Mouse (Mus musculus) ovary, postnatal 36 days (tissue): ENCODE measurements around the gene Mex3a.
A peak's percentile ranks its signal among the peaks of the same experiment; 100 is the strongest.

ENCODE experiments used
- DNase-seq: peaks from one replicate; pipeline ENCODE4 v3.0.0; 2022; ENCODE audit warnings: low spot score, mixed read lengths

Gene Mex3a

GRCm38 (mm10) chr3:88546674-88547418 is 14.7 kb downstream of the Mex3a start:
- DNase-seq = no peak

- DNase-seq = no peak
These were observed 16.2 kb downstream of the Mex3a start, which contains the start of gene Rab25 for GRCm38 (mm10) chr3:88548180-88548917. Gene Rab25, minus strand, starts transcription at chr3:88548300.

- DNase-seq = no peak
These were observed 19.4 kb downstream of the Mex3a start for GRCm38 (mm10) chr3:88551586-88551985.

- no peak for DNase-seq
These were observed 20.0 kb downstream of the Mex3a start for GRCm38 (mm10) chr3:88552082-88552645.

GRCm38 (mm10) chr3:88552676-88553524 is 20.7 kb downstream of the Mex3a start, which contains the start of gene Lamtor2:
Gene Lamtor2, minus strand, starts transcription at chr3:88553074.
- peak; percentile 97 for DNase-seq

- DNase-seq = peak; percentile 96
These were observed 21.3 kb downstream of the Mex3a start, which contains the start of gene Ubqln4 for GRCm38 (mm10) chr3:88553525-88553879. Gene Ubqln4, plus strand, starts transcription at chr3:88553758.

GRCm38 (mm10) chr3:88553880-88554586 is 21.8 kb downstream of the Mex3a start:
- no peak for DNase-seq

GRCm38 (mm10) chr3:88555069-88555605 is 22.9 kb downstream of the Mex3a start:
- DNase-seq = no peak

GRCm38 (mm10) chr3:88555731-88556130 is 23.5 kb downstream of the Mex3a start:
- no peak for DNase-seq

- no peak for DNase-seq
These were observed 24.4 kb downstream of the Mex3a start for GRCm38 (mm10) chr3:88556616-88557015.

GRCm38 (mm10) chr3:88559596-88559995 is 27.4 kb downstream of the Mex3a start:
- DNase-seq = no peak

- no peak for DNase-seq
These were observed 29.8 kb downstream of the Mex3a start for GRCm38 (mm10) chr3:88561989-88562388.

GRCm38 (mm10) chr3:88563442-88563841 is 31.2 kb downstream of the Mex3a start:
- DNase-seq = no peak

- no peak for DNase-seq
These were observed 31.8 kb downstream of the Mex3a start for GRCm38 (mm10) chr3:88563966-88564365.

- DNase-seq = no peak
These were observed 33.9 kb downstream of the Mex3a start for GRCm38 (mm10) chr3:88566116-88566515.

GRCm38 (mm10) chr3:88566536-88567061 is 34.4 kb downstream of the Mex3a start:
- DNase-seq = no peak

GRCm38 (mm10) chr3:88567892-88568291 is 35.7 kb downstream of the Mex3a start:
- DNase-seq = no peak

- DNase-seq = no peak
These were observed 36.4 kb downstream of the Mex3a start for GRCm38 (mm10) chr3:88568615-88569014.

GRCm38 (mm10) chr3:88569093-88569492 is 36.9 kb downstream of the Mex3a start:
- DNase-seq = no peak

GRCm38 (mm10) chr3:88569694-88570093 is 37.5 kb downstream of the Mex3a start:
- no peak for DNase-seq

- DNase-seq = no peak
These were observed 38.1 kb downstream of the Mex3a start for GRCm38 (mm10) chr3:88570341-88570740.
